Mouse (Mus musculus): ENCODE measurements around the gene Upp2.

- TF ChIP-seq POLR2A (IDR thresholded peaks at IDR 0.05; ENCODE audit: borderline replicate concordance, low read depth, low read length) (no peak), CTCF (IDR thresholded peaks at IDR 0.05; ENCODE audit: low read depth, low read length) (no peak)
These were observed 37.7 kb upstream of the Upp2 start for GRCm38 (mm10) chr2:58529384-58529783.

Measured in bone marrow macrophage, adult 2 months (primary cell).